Mouse (Mus musculus) megakaryocyte, embryonic 14.5 days (primary cell): ENCODE data around the gene Gm49661.

Source experiments
- FLI1 ChIP-seq: IDR thresholded peaks from 2 replicates; pipeline ENCODE4 v1.6.1; 2012; ENCODE audit warnings: low read length, inconsistent platforms, mixed read lengths
- GATA1 ChIP-seq: IDR thresholded peaks from 3 replicates; pipeline ENCODE4 v1.6.1; 2012; ENCODE audit warnings: mixed read lengths, low read length, inconsistent platforms, borderline replicate concordance

DNA sequence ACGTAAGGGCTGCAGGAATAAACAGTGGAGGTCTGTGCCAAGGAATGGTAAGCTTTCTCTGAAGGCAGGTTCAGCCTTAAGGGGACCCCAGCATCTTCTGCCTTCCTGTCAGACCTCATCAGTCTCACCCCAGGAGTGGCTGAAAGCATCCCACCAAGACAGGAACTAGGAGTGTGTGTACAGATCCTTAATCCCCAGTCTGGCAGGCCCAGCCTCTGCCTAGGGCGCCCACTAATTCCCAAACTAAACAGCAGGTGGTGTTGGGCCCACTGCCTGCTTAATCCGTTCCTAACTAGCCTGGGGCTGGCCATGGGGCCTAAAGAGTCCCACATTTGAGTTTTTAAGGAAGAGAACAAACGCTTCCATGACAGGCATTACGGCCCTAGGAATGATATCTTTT lies 48.0 kb upstream of the Gm49661 start:
- no peak for TF ChIP-seq FLI1
- TF ChIP-seq GATA1 = no peak
